Mouse (Mus musculus) testis, postnatal 10 days (tissue): ENCODE results near the gene Neurl2.
"Not testable (repeated sequence)": the region's sequence is repeated elsewhere in the genome, so short reads cannot be mapped to it uniquely, and the experiment has no call there.

Experiments
- DNase-seq: peaks from one replicate; pipeline ENCODE4 v3.0.0; 2021; ENCODE audit warnings: low spot score

The Neurl2 gene

DNA sequence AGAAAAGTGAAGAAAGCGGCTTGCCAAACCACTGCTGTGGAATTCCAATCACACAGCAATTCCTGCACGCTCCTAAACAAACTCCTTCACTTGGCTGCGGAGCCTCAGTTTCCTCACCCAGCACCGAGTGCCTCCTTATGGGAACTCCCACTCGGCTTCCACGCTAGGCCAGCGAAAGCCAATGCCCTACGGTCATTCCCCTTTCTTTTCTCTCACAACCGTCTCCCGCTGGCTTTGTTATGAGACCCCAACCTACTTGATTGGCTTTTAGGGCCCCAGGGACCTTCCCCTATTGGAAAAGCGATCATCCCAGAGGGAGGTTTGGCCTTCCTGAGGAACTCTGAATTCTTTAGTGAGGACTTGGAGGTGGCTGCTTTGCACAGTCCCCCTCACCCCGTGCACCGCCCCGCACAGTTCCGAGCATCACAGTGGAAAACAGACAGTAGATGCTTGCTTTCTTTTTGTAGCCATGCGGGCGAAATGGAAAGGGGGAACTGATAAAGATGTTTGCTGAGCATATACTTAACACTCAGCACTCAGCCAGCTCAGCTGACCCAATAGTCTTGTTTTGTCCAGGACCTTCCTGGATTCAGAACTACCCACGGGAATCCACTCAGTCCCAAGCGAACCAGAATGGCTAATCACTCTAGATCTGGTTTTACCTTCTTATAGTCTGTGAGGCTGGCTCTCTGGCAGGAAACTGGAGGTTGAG, 24.7 kb upstream of the Neurl2 start:
- no peak for DNase-seq

DNA sequence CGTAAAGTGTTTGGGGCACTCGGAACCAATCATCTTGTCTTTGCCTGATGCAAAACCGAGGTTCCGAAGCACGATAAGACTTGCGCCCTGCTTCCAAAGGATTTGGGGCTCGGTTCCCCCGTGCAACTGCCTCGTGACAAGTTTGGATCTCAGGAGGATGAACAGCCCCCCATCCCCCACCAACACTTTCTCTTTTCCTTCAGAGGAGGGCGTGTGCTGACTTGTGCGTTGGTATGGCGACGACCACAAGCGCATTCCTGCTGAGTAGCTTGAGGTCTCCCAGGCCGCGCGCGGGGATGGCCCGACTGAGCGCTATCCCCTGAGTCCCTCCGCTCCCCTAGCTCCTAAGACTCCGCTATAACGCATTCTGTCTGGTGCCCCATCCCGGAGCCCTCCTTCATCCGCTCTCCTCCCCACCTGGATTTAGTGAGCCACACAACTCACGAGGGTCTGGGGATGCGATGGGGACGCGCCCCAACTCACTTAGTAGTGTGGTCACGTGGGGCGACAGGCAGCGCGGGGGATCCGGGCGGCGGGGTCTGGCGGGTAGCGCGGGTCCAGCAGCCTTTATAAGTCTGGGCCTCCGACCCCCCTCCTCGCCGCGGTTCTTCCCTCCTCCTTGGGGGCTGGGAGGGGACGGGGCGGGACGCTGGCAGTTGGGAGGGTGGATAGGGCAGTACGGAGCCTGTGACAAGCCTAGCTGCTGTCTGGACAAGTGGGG, 24.0 kb upstream of the Neurl2 start, which contains the start of gene Pltp:
Gene Pltp (minus strand): TSS at position 611 of the 721 bp plus-strand sequence.
- peak; percentile 78 for DNase-seq

DNA sequence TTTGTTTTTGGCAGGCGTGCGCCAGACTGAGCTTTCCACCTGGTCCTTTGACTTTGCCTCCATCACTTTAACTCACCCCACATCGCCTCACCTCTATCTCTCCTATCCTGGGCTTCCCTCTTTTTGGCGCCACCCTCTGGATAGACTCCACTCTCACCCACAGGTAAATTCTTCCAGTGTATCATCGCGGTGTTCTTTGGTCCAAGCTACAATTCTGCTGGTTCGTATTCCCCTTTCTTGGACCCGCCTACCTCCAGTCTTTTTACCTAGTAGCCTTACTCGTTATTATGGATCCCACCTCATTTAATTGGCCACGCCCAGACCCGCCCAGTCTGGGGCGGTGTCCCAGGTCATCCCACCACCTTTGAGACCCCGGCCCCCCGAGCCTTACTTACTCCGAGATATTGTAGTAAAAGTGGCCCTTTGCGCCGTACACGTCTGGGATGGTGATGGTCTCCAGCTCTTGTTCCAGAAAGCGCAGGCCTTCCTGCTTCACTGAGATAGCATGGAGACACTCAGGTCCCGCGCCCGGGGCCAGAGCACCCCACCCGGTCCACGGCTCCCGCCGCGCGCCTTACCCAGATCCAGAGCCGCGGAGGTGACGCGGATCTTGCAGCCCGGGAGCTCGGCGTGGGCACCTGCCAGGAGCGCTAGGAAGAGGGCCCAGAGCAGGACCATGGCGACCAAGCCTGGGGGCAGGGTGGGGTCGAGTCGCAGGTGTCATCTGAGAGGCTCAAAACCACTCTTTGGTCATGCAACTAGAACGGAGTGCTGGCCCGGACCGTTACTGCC, 23.2 kb upstream of the Neurl2 start:
- DNase-seq: no peak

DNA sequence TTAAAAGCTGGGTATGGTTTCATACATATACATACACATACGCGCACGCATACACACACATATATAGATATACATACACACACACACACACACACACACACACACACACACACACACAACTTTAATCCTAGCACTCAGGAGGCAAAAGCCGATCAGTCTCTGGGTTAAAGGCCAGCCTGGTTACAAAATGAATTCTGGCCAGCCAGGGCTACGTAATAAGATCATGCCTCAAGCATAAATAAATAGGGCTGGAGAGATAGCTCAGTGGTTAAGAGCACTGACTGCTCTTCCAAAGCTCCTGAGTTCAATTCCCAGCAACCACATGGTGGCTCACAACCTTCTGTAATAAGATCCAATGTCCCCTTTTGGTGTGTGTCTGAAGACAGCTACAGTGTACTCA, 22.3 kb upstream of the Neurl2 start:
- not testable (repeated sequence) for DNase-seq

DNA sequence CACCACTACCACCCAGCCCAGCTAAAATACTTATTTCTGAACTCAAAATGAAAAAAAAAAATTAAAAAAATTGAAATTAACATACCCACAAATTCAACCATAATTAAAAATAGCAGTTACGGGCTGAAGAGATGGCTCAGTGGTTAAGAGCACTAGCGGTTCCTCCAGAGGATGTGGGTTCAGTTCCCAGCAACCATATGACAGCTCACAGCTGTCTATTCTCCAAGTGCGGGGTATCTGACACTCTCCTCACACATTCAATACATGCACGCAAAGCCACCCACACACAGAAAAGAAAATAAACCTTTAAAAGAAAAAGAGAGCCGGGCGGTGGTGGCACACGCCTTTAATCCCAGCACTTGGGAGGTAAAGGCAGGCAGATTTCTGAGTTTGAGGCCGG, 16.8 kb upstream of the Neurl2 start:
- no peak for DNase-seq

DNA sequence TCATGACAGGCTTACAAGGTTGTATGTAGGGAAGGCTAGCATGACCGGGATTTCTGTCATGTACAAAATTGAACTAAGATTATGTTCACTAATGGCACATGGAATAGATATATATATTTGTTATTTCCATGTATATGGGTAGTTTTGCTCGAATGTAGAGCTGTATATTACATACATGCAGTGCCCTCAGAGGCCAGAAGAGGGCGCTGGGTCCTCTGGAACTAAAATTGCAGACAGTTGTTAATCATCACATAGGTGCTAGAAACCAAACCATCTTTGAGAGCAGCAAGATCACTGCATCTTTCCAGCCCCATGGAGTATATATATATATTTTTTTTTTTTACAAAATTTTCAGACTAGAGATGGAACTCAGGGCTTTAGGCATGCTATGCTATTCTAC, 12.5 kb upstream of the Neurl2 start:
- DNase-seq: no peak

DNA sequence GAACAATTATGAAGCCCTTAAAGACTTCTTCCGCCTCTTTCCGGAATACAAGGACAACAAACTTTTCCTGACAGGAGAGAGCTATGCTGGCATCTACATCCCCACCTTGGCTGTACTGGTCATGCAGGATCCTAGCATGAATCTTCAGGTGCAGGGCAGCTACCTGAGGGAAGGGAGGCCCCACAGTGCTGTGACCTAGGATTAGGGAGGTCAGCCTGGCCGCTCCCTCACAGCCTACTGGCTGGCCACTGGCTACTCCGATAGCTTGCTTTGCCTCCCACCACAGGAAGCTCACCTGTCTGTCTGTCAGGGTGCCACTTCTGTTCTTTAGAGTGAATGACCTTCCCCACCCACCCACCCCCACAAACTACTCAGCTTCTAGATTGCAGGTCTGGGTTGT, 1.9 kb upstream of the Neurl2 start:
- DNase-seq: no peak

DNA sequence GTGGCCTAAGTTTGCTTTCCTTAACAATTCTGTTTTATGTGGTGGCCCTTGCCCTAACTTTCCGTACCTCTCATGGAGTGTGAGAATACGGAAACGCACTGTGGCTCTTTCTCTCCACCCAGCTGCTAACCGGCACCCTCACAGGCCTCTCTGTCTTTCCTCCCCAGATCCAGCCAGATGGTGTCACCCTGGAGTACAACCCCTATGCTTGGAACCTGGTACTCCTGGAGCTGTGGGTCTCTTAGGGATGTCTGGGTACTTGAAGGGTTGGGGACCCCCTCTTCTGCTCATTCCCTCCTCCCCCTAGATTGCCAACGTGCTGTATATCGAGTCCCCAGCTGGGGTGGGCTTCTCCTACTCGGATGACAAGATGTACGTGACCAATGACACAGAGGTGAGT, 1.3 kb upstream of the Neurl2 start:
- no peak for DNase-seq

DNA sequence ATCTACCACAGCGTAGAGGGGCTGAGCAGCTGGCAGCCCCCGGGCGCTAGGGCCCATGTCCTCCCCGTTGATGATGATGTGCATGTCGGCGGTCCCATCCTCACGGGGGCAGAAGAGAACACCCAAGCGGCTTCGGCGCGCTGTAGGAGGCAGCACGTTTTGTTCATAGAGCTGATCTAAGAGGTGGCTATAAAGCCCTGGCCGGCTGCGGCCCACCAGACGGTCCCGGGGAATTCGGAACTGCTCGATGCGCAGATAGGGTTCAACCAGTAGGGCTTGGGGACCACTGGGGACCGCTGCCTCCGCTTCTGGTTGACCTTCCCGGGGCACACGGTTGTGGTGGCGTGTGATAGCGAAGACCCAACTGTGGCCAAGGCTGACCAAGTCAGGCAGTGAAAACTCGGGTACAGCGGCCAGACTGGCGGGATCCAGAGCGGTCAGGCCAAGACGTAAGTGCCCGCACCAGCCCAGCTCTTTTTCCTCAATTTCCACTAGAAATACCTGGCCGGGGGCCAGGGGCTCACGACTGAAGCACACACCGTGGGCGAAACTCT, 431 bp downstream of the Neurl2 start, which contains the start of gene Ctsa:
Gene Ctsa (plus strand): TSS at position 126 of the 554 bp plus-strand sequence.
- peak; percentile 85 for DNase-seq

DNA sequence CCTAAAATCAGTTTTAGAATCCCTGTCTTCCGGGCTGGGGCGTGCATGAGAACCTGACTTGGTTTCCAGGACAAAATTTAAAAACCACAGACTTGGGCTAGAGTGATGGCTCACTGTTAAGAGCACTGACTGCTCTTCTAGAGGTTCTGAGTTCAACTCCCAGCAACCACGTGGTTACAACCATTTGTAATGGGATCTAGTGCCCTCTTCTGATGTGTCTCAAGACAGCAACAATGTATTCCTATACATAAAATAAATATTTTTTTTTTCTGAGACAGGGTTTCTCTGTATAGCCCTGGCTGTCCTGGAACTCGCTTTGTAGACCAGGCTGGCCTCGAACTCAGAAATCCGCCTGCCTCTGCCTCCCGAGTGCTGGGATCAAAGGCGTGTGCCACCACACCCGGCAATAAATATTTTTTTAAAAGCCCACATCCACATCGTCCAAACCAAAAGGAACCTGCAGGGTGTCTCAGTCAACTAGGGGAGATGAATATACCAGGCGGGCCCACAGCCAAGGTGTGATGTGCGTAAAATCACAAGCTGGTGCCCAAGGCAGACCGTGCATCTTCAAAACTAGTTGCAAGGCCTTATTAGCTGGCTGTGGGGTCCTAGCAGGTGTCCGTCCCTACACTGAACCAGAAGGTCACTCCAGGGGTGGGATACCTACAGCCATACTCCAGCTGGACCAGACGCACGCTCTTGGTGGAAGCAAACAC, 1.1 kb downstream of the Neurl2 start:
- peak; percentile 49 for DNase-seq

DNA sequence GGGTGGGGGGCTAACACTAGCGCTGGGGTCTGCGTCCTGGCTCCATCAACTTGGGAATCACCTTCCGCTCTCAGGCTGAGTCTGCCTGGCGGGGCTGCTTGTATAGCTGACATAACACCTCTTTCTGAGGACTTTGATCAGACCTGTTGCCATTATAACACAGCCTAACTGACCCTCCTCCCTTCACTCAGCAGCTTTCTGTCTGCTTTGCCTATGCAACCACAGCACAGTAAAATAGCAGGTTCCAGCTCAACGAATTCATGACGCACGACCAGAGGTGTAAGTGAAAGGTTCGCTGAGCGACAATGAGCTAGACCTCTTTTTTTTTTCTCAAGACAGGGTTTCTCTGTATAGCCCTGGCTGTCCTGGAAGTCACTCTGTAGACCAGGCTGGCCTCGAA, 2.2 kb downstream of the Neurl2 start:
- no peak for DNase-seq

DNA sequence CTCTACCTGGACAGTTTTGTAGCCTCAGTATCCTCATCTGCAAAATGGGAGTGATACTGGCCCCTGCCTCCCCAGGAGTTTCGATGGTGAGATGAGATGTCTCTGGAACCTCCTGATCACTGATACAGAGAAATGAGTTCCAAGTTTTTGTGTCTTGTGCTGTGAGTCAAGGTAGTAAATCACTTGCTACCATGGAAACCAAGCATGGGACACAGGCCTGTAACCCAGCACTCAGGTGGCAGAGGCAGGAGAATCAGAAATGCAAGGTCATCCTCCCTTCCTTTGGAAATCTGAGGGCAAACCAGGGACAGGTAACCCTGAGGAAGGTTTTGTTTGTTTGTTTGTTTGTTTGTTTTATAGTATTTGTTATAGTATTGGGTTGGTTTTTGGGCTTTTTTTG, 4.2 kb downstream of the Neurl2 start:
- no peak for DNase-seq

DNA sequence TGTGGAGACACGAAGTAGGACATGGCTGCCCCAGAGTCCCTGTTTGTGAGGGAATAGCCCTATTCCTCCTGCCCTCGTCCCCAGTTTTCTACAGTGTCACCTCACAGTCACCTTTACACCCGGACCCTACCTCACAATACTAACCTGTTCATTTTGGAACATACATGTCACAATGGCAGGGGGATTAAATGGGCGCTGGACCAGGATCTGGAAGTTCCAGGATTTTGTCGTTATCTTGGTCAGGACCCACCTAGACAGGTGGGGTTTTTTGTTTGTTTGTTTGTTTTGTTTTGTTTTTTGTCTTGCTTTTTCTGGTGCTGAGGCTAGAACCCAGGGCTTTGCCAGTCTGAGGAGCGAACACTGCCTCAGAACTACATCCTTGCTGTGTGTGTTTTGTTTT, 4.8 kb downstream of the Neurl2 start, which contains the start of gene Spata25:
Gene Spata25 (minus strand): TSS at position 101 of the 400 bp plus-strand sequence.
- DNase-seq: no peak

DNA sequence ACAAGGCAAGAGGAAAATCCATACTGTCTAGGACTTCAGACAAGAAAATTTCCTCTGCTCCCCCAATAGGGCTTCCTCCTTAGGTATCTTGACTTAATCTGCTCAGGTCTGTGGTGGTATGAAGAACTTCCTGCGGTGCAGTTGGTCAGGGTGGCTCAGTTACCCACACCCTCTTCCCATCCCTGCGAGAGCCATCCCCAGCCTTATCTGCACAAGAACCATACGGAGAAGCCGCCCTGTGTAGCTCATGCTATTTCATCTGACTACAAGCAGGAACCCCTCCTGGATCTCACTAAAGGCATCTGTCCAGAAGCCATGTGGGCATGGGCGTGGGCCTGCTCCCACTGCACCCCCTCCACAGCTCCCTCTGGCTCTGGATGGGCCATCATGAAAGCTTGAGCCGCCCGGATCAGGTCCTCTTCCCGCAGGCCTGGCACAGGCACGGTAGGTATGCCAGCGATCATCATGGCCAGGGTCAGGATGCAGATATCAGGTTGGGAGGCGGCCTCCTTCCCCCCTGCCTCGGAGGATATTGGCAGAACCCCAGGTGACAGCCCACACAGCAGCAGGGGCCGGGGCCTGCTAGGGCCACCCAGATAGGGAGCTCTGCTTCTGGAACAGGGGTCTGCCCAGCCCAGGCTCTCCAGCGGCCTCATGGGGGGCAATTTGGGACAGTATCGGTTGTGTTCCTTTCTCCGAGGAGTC, 6.0 kb downstream of the Neurl2 start:
- DNase-seq: no peak

DNA sequence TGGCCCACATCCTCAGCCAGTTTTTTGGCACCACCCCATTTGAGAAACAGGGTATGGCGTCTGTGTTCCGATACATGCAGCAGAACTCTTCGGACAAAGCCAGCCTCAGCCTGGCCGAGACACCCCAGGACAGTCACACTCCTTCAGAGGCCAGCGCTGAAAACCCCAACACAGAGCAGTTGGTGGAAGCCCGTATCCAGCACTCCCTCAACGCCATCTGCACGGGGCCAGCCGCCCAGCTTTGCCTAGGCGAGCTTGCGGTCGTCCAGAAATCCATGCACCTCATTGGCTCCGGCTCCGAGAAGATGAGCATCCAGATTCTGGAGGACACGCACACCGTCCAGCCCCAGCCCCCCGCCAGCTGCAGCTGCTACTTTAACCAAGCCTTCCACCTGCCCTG, 7.7 kb downstream of the Neurl2 start:
- DNase-seq: no peak

DNA sequence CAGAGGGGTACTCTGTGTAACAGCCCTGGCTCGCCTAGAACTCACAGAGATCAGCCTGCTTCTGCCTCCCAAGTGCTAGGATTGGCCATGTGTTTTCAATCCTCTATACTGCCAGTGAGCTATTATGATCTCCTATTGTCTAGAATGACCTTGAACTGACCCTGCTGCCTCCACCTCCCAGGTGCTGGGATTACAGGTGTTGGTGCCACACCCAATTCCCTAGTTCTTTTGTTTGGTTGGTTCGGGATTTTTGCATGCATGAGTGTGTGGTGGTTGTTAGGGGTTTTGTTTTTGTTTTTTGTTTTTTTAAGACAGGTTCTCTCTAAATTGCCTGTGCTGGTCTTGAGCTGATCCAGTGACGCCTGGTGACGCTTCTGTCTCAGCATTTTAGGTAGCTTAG, 9.3 kb downstream of the Neurl2 start:
- DNase-seq: no peak

DNA sequence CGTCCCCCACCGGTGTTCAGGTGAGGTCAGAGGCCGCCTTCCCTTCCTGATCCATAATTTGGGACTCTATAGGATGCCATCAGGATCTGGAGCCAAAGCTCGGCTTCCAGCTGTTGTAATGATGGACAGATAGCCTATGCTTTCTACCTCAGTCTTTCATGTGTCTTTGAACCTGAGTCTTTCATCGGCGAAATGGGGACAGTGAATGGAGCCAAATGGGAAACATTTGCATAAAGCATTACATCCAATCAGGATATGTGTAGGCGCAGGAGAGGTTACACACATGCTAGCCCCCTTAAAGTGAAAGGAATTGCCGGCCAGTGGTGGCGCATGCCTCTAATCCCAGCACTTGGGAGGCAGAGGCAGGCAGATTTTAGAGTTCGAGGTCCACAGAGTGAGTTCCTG, 10.1 kb downstream of the Neurl2 start:
- DNase-seq: no peak

DNA sequence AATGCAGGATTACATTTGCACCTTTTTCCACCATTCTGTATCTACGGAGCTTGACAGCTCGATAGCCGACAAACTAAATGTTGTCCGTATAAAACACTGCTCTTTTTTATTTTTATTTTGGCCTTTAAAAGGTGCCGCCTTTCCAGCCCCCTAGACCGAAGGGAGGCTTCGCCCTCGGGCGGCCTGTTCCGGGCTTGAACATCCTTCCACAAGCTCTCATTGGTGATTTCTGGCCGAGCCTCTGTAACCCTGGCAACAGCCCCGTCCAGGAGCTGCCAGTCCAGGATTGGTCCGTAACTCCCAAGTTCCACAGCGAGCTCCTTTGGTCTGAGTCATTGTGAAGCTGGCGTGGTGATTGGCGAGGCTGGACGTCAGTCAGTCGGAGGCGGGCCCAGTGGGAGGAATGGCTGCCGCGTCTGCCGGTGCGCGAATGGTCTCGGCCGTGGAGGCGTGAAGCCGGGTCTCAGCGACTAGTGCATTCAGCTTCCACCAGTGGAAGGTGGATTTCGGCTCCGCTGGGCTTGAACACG, 10.6 kb downstream of the Neurl2 start, which contains the start of gene Zswim1:
Gene Zswim1 (plus strand): TSS at position 51 of the 530 bp plus-strand sequence.
- peak; percentile 100 for DNase-seq

DNA sequence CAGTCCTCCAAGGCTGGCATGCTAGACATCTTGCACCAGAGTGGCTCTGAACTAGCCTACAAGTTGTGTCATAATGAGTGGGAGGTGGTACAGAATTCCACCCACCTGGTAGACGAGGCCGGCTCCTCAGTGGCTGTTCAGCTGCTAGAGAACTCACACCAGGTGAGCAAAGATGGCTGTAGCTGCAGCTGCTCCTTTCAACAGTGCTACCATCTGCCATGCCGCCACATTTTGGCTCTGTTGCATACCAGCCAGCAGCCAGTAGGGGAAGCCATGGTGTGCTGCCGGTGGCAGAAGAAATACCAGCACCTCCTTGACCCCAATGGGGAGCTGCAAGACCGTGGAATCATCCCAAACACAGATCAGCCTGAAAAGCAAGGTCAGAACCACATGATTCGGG, 12.2 kb downstream of the Neurl2 start:
- no peak for DNase-seq

DNA sequence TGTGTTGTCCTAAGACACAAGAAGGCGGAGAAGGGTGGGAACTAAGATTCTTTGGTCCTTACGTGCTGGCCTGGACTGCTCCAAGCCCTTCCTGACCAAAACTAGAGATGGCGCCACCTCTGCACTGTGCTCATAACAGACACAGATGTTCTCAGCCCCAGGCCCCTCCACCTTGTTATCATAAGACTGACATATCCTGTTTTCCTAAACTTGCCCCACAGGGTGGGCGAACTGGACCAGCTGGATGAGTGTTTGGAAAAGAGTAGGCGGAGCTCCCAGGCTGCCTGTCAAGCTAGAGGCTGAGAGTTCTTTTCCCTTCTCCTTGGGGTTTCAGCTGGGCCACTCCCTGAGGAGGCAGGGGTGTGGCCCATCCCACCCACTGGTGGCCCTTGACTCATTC, 15.6 kb downstream of the Neurl2 start:
- DNase-seq: no peak

DNA sequence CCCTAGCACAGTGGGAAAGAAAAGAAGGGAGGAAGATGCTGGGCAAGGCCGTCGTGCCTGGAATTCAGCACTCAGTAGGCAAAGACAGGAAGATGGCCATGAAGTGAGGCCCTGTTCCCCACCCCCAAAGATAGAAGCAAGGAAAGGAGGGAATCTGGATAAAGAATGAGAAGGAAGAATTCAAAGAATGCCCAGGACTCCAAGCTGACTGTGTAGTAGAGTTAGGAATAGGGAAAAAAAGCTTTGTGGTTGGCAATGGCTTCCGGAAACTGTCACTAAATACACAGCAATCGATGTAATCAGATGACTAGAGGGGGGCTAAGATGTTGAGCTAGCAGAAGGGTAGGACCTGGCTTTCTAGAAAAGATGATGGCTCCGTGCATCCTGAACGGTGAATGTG, 16.1 kb downstream of the Neurl2 start:
- DNase-seq: no peak
